Mouse (Mus musculus): Measurements from ENCODE around the gene Dscaml1. TPM values are rescaled to one million over a fixed set of nuclear protein-coding genes. Genes with fewer than 3 reads are reported as not detected.

The Dscaml1 gene
- polyA plus RNA-seq, 1 experiment from 2014 or later: 0.05 TPM

- H3K9me3 ChIP-seq (replicated peaks): no peaks in the 10 kb centered on the region
- H3K36me3 ChIP-seq: no peaks in the 10 kb centered on the region
- no peak for ATAC-seq (ENCODE audit: insufficient number of reproducible peaks, low FRiP score)
- H3K27me3 ChIP-seq (replicated peaks): peaks cover 11% of the 10 kb centered on the region; the same call in 1 of the 2 replicates
- H3K4me2 ChIP-seq: no peak overlapping the region
- H3K4me1 ChIP-seq (replicated peaks): no peaks in the 10 kb centered on the region
- H3K4me3 ChIP-seq: no peak overlapping the region
- H3K27ac ChIP-seq (ENCODE audit: poor library complexity, severe bottlenecking): no peak overlapping the region
- no peak overlapping the region for H3K9ac ChIP-seq
Observed at GRCm38 (mm10) chr9:45607337-45607736, 180.9 kb downstream of the Dscaml1 start.

- no peak overlapping the region for H3K27ac ChIP-seq (ENCODE audit: poor library complexity, severe bottlenecking)
- H3K9me3 ChIP-seq (replicated peaks): no peaks in the 10 kb centered on the region
- no peak for ATAC-seq (ENCODE audit: insufficient number of reproducible peaks, low FRiP score)
- WGBS: 37% methylated on average over 13 of the region's 13 CpGs
- H3K4me2 ChIP-seq: no peak overlapping the region
- peaks cover 15% of the 10 kb centered on the region; the same call in 1 of the 2 replicates for H3K27me3 ChIP-seq (replicated peaks)
- no peaks in the 10 kb centered on the region for H3K4me1 ChIP-seq (replicated peaks)
- H3K4me3 ChIP-seq: no peak overlapping the region
- no peaks in the 10 kb centered on the region for H3K36me3 ChIP-seq
- H3K9ac ChIP-seq: no peak overlapping the region
Observed at GRCm38 (mm10) chr9:45608097-45609031, 181.9 kb downstream of the Dscaml1 start.

- Histone ChIP-seq H3K27ac (ENCODE audit: poor library complexity, severe bottlenecking) (no peak overlapping the region), H3K27me3 (replicated peaks) (peaks cover 15% of the 10 kb centered on the region; the same call in 1 of the 2 replicates), H3K4me3 (no peak overlapping the region), H3K9me3 (replicated peaks) (no peaks in the 10 kb centered on the region), H3K4me1 (replicated peaks) (no peaks in the 10 kb centered on the region), H3K9ac (no peak overlapping the region), H3K4me2 (no peak overlapping the region), H3K36me3 (no peaks in the 10 kb centered on the region)
- no peak for ATAC-seq (ENCODE audit: insufficient number of reproducible peaks, low FRiP score)
- WGBS: 76% methylated on average over 11 of the region's 11 CpGs
Observed at GRCm38 (mm10) chr9:45610336-45611060, 184.1 kb downstream of the Dscaml1 start.

GRCm38 (mm10) chr9:45614616-45615015 lies 188.2 kb downstream of the Dscaml1 start:
- H3K27ac ChIP-seq (ENCODE audit: poor library complexity, severe bottlenecking): no peak overlapping the region
- H3K36me3 ChIP-seq: no peaks in the 10 kb centered on the region
- no peak overlapping the region for H3K4me3 ChIP-seq
- peaks cover 12% of the 10 kb centered on the region; the same call in 1 of the 2 replicates for H3K27me3 ChIP-seq (replicated peaks)
- no peaks in the 10 kb centered on the region for H3K9me3 ChIP-seq (replicated peaks)
- H3K4me1 ChIP-seq (replicated peaks): no peaks in the 10 kb centered on the region
- ATAC-seq (ENCODE audit: insufficient number of reproducible peaks, low FRiP score): no peak
- no peak overlapping the region for H3K9ac ChIP-seq
- H3K4me2 ChIP-seq: no peak overlapping the region
- 77% methylated on average over 1 of the region's 1 CpGs for WGBS

GRCm38 (mm10) chr9:45617889-45618288 lies 191.5 kb downstream of the Dscaml1 start:
- no peak for ATAC-seq (ENCODE audit: insufficient number of reproducible peaks, low FRiP score)
- Histone ChIP-seq H3K27ac (ENCODE audit: poor library complexity, severe bottlenecking) (no peak overlapping the region), H3K9me3 (replicated peaks) (no peaks in the 10 kb centered on the region), H3K27me3 (replicated peaks) (peaks cover 12% of the 10 kb centered on the region), H3K4me1 (replicated peaks) (no peaks in the 10 kb centered on the region), H3K36me3 (no peaks in the 10 kb centered on the region), H3K4me3 (no peak overlapping the region), H3K4me2 (no peak overlapping the region), H3K9ac (no peak overlapping the region)
- 85% methylated on average over 10 of the region's 10 CpGs for WGBS

- Histone ChIP-seq H3K9me3 (replicated peaks) (no peaks in the 10 kb centered on the region), H3K36me3 (no peaks in the 10 kb centered on the region), H3K9ac (no peak overlapping the region), H3K4me3 (no peak overlapping the region), H3K27me3 (replicated peaks) (peaks cover 14% of the 10 kb centered on the region), H3K27ac (ENCODE audit: poor library complexity, severe bottlenecking) (no peak overlapping the region), H3K4me1 (replicated peaks) (no peaks in the 10 kb centered on the region), H3K4me2 (no peak overlapping the region)
- ATAC-seq (ENCODE audit: insufficient number of reproducible peaks, low FRiP score): no peak
- 82% methylated on average over 7 of the region's 7 CpGs for whole genome bisulfite sequencing
Observed at GRCm38 (mm10) chr9:45618443-45618842, 192.0 kb downstream of the Dscaml1 start.

- Histone ChIP-seq H3K4me3 (no peak overlapping the region), H3K4me2 (no peak overlapping the region), H3K4me1 (replicated peaks) (no peaks in the 10 kb centered on the region), H3K27ac (ENCODE audit: poor library complexity, severe bottlenecking) (no peak overlapping the region), H3K36me3 (no peaks in the 10 kb centered on the region), H3K9ac (no peak overlapping the region), H3K27me3 (replicated peaks) (peaks cover 27% of the 10 kb centered on the region), H3K9me3 (replicated peaks) (no peaks in the 10 kb centered on the region)
- no peak for ATAC-seq (ENCODE audit: insufficient number of reproducible peaks, low FRiP score)
- WGBS: 56% methylated on average over 9 of the region's 9 CpGs
Observed at GRCm38 (mm10) chr9:45620049-45620448, 193.6 kb downstream of the Dscaml1 start.

GRCm38 (mm10) chr9:45620920-45621319 lies 194.5 kb downstream of the Dscaml1 start:
- ATAC-seq (ENCODE audit: insufficient number of reproducible peaks, low FRiP score): no peak
- Histone ChIP-seq H3K27me3 (replicated peaks) (peaks cover 35% of the 10 kb centered on the region), H3K36me3 (no peaks in the 10 kb centered on the region), H3K27ac (ENCODE audit: poor library complexity, severe bottlenecking) (no peak overlapping the region), H3K9ac (no peak overlapping the region), H3K4me2 (no peak overlapping the region), H3K4me3 (no peak overlapping the region), H3K9me3 (replicated peaks) (no peaks in the 10 kb centered on the region), H3K4me1 (replicated peaks) (no peaks in the 10 kb centered on the region)
- 88% methylated on average over 4 of the region's 4 CpGs for WGBS

GRCm38 (mm10) chr9:45625889-45626446 lies 199.5 kb downstream of the Dscaml1 start:
- Histone ChIP-seq H3K36me3 (no peaks in the 10 kb centered on the region), H3K27ac (ENCODE audit: poor library complexity, severe bottlenecking) (no peak overlapping the region), H3K9me3 (replicated peaks) (no peaks in the 10 kb centered on the region), H3K4me3 (no peak overlapping the region), H3K9ac (no peak overlapping the region), H3K4me1 (replicated peaks) (no peaks in the 10 kb centered on the region), H3K4me2 (no peak overlapping the region), H3K27me3 (replicated peaks) (peaks cover 30% of the 10 kb centered on the region)
- 69% methylated on average over 6 of the region's 6 CpGs for WGBS
- no peak for ATAC-seq (ENCODE audit: insufficient number of reproducible peaks, low FRiP score)

GRCm38 (mm10) chr9:45632520-45632919 lies 206.1 kb downstream of the Dscaml1 start:
- H3K36me3 ChIP-seq: no peaks in the 10 kb centered on the region
- H3K9ac ChIP-seq: no peak overlapping the region
- H3K4me3 ChIP-seq: no peak overlapping the region
- WGBS: 36% methylated on average over 10 of the region's 10 CpGs
- H3K27ac ChIP-seq (ENCODE audit: poor library complexity, severe bottlenecking): no peak overlapping the region
- H3K27me3 ChIP-seq (replicated peaks): 0 out of 2 replicates have a peak, but pooled peaks cover 4% of the 10 kb centered on the region
- H3K4me2 ChIP-seq: no peak overlapping the region
- no peaks in the 10 kb centered on the region for H3K9me3 ChIP-seq (replicated peaks)
- no peak for ATAC-seq (ENCODE audit: insufficient number of reproducible peaks, low FRiP score)
- peaks cover 11% of the 10 kb centered on the region for H3K4me1 ChIP-seq (replicated peaks)

GRCm38 (mm10) chr9:45633036-45633435 lies 206.6 kb downstream of the Dscaml1 start:
- Histone ChIP-seq H3K4me3 (no peak overlapping the region), H3K4me2 (no peak overlapping the region), H3K36me3 (no peaks in the 10 kb centered on the region), H3K27me3 (replicated peaks) (0 out of 2 replicates have a peak, but pooled peaks cover 5% of the 10 kb centered on the region), H3K4me1 (replicated peaks) (peaks cover 11% of the 10 kb centered on the region), H3K9me3 (replicated peaks) (no peaks in the 10 kb centered on the region), H3K9ac (no peak overlapping the region), H3K27ac (ENCODE audit: poor library complexity, severe bottlenecking) (no peak overlapping the region)
- 54% methylated on average over 2 of the region's 2 CpGs for WGBS
- no peak for ATAC-seq (ENCODE audit: insufficient number of reproducible peaks, low FRiP score)
